Mouse (Mus musculus): ENCODE measurements around the gene Ube2d3. TPM values are rescaled to one million over a fixed set of nuclear protein-coding genes. Genes with fewer than 3 reads are reported as not detected.
A peak's percentile ranks its signal among the peaks of the same experiment; 100 is the strongest.

Ube2d3 gene
- 100 to 1,000 TPM; 229 to 240 TPM for total RNA-seq (2021)

DNA sequence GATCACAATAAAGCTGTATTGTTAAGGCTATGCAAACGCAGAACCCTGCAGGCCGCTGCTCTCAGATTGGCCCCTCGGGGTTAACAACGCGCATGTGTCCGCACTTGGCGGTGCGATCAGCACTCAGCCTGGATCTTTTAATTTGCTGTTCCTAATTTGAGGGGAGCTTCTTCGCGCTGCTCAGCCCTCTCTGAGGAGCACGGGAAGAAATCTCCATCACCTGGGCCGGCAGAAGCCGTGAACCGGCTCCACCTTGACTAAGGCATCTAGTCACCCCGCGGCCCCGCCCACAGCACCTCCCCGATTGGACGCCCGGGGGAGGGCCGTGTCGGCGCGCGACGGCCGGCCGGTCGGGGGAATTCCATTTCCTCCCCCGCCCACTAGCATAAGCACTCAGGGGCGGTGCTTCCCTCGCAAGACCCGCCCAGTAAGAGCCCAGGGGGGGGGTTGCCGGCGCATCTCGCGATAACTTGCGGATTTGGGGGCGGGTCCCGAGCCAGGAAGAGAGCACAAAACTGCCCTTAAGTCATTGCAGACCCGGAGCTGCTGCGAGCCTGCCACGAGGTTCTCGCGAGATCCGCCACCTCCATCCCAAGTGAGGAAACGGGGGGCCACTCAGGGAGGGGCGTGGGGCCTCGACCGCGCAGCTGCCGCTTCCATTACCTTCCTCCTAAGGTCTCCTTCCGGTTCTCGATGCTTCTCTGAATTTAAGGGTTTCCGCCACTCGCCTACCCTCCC is at the start of gene Ube2d3:
Gene Ube2d3, plus strand, starts transcription at position 392 of the 738 bp plus-strand sequence.
- DNase-seq (ENCODE audit: extremely low spot score in 1 of 2, low spot score in 1 of 2), result peak; percentile 93 to 99

DNA sequence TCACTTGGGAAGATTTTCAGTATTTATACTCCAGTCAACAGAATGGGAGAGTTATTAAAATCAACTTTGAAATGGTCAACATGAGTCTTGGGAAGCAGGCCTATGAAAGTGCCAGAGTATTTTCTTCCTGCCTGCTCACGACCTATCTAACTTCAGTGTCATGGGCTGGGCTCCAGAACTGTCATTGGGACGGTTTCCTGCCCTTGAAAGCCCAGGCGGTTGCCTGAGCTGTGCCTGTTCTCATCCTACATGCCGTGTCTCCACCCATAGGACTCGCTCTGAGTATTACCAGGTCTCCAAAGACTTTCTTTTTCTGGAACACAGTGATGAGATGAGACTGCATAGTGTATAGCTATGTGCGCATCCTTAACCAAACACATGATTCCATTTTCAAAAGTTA is 44.8 kb upstream of the Ube2d3 start:
- DNase-seq (ENCODE audit: extremely low spot score in 1 of 2, low spot score in 1 of 2), result no peak

- no peak for DNase-seq (ENCODE audit: extremely low spot score in 1 of 2, low spot score in 1 of 2)
Observed at GRCm38 (mm10) chr3:135395085-135395484, 42.9 kb upstream of the Ube2d3 start.

- DNase-seq (ENCODE audit: extremely low spot score in 1 of 2, low spot score in 1 of 2), result no peak
Observed at GRCm38 (mm10) chr3:135396081-135396480, 41.9 kb upstream of the Ube2d3 start.

DNA sequence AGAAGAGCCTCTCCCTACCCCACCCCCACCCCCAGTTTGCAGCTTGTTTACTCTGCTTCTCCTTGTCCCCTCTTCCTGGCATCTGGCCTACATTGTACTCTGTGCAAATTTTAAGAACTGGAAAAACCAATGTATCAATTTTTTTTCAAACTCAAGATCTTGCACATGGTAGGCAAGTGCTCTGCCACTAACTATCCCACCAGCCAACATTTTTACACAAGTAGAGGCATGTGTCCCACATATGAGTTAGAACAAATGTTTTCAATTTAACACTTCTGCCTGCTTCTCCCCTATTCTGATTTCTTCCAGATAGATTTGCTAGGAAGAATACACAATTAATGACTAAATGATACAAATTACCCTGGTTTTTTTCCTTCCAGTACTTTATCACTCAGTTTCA is 40.8 kb upstream of the Ube2d3 start:
- no peak for DNase-seq (ENCODE audit: extremely low spot score in 1 of 2, low spot score in 1 of 2)

GRCm38 (mm10) chr3:135402201-135402658 is 35.7 kb upstream of the Ube2d3 start:
- DNase-seq (ENCODE audit: extremely low spot score in 1 of 2, low spot score in 1 of 2), result peak; percentile 66 to 94

DNA sequence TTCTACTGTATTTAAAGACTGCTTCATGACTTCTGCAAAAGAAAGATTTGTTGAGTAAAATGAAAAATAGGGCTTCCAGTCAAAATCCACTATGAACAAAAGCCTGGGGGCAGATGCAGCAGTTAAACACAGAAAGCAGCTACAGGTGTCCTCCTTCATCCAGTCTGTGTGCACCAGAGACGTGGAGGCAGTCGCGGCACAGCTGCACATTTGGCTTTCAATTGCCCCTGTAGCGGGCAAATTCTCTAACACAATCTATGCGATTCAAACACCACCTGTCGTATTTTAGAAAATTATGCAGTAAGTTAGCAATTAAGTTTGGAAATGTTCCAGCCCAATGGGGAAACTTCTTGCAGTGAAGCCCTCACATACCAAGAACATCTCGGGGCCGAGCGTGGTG is 34.7 kb upstream of the Ube2d3 start:
- no peak for DNase-seq (ENCODE audit: extremely low spot score in 1 of 2, low spot score in 1 of 2)

DNA sequence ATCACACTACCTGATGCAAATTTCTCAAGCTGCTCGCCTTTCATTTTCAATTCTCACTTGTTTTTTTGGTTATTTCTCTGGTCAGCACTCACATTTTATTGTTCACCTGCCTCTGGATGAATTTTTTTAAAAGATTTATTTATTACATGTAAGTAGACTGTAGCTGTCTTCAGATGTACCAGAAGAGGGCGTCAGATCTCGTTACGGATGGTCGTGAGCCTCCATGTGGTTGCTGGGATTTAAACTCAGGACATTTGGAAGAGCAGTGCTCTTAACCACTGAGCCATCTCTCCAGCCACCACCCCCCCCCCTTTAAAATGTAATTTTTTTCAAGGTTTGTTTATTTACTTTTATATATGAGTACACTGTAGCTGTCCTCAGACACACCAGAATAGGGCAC is 34.1 kb upstream of the Ube2d3 start:
- DNase-seq (ENCODE audit: extremely low spot score in 1 of 2, low spot score in 1 of 2), result no peak

GRCm38 (mm10) chr3:135404599-135404998 is 33.4 kb upstream of the Ube2d3 start:
- DNase-seq (ENCODE audit: extremely low spot score in 1 of 2, low spot score in 1 of 2), result no peak

GRCm38 (mm10) chr3:135407351-135407750 is 30.6 kb upstream of the Ube2d3 start:
- DNase-seq (ENCODE audit: extremely low spot score in 1 of 2, low spot score in 1 of 2), result no peak

- DNase-seq (ENCODE audit: extremely low spot score in 1 of 2, low spot score in 1 of 2), result no peak
Observed at GRCm38 (mm10) chr3:135409219-135409618, 28.7 kb upstream of the Ube2d3 start.

- DNase-seq (ENCODE audit: extremely low spot score in 1 of 2, low spot score in 1 of 2), result no peak
Observed at GRCm38 (mm10) chr3:135411056-135411455, 26.9 kb upstream of the Ube2d3 start.

GRCm38 (mm10) chr3:135411824-135412223 is 26.1 kb upstream of the Ube2d3 start:
- DNase-seq (ENCODE audit: extremely low spot score in 1 of 2, low spot score in 1 of 2), result no peak

DNA sequence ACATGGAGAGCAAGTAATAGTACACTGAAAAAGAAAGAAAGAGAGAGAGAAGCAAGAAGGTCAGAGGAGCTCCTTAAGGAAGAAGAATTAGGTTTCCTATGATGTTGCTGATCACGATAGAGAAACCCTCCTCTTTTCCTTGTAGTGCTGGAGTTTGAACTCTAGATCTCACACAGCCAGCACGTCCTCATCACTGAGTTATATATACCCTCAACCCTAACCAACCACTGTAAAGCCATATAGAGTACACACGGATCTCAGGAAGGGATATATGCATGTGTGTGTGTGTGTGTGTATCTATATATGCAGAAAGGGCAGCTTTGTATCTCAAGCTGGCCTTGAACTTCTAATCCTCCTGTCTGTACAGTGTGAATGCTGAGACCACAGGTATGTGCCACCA is 20.7 kb upstream of the Ube2d3 start:
- DNase-seq (ENCODE audit: extremely low spot score in 1 of 2, low spot score in 1 of 2), result no peak

- DNase-seq (ENCODE audit: extremely low spot score in 1 of 2, low spot score in 1 of 2), result no peak
Observed at GRCm38 (mm10) chr3:135417799-135418198, 20.1 kb upstream of the Ube2d3 start.

DNA sequence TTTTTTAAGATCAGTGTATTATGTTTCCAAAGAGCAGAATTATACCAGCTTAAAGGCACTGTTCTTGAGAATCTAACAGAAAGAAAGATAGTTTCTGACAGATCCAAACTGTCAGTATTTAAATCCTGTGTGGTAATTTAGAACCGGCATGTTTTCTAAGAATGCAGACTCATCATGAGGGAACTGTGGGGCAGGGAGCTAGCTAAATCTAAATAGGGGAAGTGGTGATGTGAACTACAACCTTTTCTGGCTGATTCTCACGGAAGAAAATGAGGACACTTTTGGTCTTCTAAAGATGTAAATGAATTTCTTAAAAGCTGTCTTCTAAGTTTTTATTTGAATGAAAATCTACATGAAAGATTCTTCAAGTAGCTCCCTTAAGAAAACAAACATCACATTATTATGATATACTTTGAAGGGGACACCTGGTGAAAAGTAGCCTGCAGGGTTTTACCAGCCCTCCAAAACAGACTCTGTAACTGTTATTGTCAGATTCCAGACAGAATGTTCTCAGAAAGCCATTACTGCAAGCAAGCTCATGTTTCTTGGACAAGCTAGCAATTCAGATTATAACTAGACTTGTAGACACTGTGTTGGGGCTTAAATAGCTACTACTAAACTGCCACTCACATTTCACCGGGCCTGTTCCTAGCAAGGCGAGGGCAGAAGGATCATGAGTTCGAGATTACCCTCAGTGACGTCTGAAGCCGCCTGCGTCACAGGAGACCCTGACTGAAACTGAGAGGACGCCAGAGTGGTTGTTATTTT is 17.2 kb upstream of the Ube2d3 start:
- no peak for DNase-seq (ENCODE audit: extremely low spot score in 1 of 2, low spot score in 1 of 2)

DNA sequence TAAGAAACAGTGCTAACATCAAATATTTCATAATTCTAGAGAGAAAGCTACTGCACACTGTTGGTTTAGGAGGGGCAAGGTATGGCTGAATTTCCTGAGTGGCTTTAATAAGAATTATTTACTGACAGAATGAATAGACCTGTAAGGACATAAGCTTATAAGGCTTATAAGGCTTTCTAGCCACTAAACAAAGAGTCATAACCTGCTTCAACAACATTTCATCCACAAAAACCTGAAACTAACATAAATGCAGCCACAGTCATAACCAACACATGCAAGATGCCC is 16.7 kb upstream of the Ube2d3 start:
- no peak for DNase-seq (ENCODE audit: extremely low spot score in 1 of 2, low spot score in 1 of 2)

DNA sequence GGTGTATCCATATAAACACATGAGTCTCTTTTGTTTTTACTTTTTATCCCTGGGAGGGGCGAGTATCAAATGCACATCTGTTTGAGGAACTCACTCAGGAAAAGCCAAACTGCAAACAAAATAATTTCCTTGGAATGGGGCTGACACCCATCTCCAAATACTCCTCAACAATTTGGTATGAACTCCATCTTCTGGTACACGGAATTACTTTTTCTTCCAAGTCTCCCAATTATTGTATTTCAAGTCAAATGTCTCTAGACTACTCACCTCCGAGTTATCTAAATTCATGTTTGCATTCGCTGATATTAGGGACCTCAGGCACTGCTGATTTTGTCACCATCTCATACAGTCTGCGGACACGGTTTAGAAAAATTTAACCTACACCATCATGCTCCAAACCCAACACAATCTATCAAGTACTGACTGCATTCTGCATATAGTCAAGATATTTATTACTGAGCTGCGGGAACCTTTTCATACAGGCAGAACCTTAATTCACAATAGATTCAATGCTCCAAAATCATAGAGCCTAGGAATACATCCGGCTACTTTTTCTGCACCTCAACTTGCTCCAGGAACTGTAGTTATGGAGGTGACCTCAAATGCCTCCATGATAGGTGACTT is 15.6 kb upstream of the Ube2d3 start:
- DNase-seq (ENCODE audit: extremely low spot score in 1 of 2, low spot score in 1 of 2), result no peak

- DNase-seq (ENCODE audit: extremely low spot score in 1 of 2, low spot score in 1 of 2), result peak; percentile 71 to 91
Observed at GRCm38 (mm10) chr3:135422856-135423607, 14.9 kb upstream of the Ube2d3 start.

GRCm38 (mm10) chr3:135423608-135424212 is 14.2 kb upstream of the Ube2d3 start, which contains the start of gene Cisd2:
TSS of gene Cisd2 (minus strand) at chr3:135423925.
- no peak for DNase-seq (ENCODE audit: extremely low spot score in 1 of 2, low spot score in 1 of 2)
